Mouse (Mus musculus): Measurements from ENCODE around the gene Zfhx3. TPM values are rescaled to one million over a fixed set of nuclear protein-coding genes. Genes with fewer than 3 reads are reported as not detected.

Zfhx3 gene
- total and polyA plus RNA-seq, 3 experiments, result 0.11 to 0.30 TPM; not detected in 1

DNA sequence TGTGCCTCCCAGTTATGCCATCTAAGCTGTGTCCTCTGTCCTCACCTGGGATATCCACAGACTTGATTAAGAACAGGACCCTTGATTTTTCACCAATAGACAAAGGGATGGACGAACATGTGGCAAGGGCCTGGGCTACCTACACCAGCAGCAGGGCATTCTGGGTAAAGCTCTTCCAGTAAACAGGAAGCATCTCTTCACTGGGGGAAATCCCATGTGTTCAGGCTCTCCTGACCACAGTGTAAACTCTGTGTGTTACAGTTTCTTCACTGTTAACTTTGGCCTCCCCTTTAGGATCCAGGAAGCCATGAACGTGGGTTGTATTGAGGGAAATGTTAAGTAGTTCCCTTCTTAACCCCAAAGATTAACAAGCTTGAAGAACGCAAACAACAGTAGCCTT lies 906.0 kb downstream of the Zfhx3 start:
- DNase-seq (ENCODE audit: low spot score), result no peak
- no peaks in the 10 kb centered on the region for H3K27me3 ChIP-seq (ENCODE audit: insufficient read depth, low read length)
- peaks cover 82% of the 10 kb centered on the region for H3K9me3 ChIP-seq (replicated peaks)
- no peaks in the 10 kb centered on the region for H3K36me3 ChIP-seq (replicated peaks)
- H3K4me3 ChIP-seq (ENCODE audit: low read depth, low read length), result no peak overlapping the region
- no peak for TF ChIP-seq TAL1 (conservative IDR thresholded peaks at IDR 0.05; ENCODE audit: low read depth, low read length)
- TF ChIP-seq GATA2 (IDR thresholded peaks at IDR 0.05; ENCODE audit: borderline replicate concordance, low read depth, low read length), result no peak
- TF ChIP-seq POLR2AphosphoS5 (IDR thresholded peaks at IDR 0.05; ENCODE audit: insufficient replicate concordance, low read depth, low read length), result no peak
- no peak for TF ChIP-seq CTCF (IDR thresholded peaks at IDR 0.05; ENCODE audit: low read depth, low read length)
- TF ChIP-seq GATA1 (IDR thresholded peaks at IDR 0.05; ENCODE audit: borderline replicate concordance, low read length), result no peak
- ATAC-seq (ENCODE audit: extremely low read depth, insufficient number of reproducible peaks, low FRiP score, poor library complexity, severe bottlenecking), result no peak
- H3K4me1 ChIP-seq (ENCODE audit: insufficient read depth, low read depth, low read length), result no peaks in the 10 kb centered on the region

DNA sequence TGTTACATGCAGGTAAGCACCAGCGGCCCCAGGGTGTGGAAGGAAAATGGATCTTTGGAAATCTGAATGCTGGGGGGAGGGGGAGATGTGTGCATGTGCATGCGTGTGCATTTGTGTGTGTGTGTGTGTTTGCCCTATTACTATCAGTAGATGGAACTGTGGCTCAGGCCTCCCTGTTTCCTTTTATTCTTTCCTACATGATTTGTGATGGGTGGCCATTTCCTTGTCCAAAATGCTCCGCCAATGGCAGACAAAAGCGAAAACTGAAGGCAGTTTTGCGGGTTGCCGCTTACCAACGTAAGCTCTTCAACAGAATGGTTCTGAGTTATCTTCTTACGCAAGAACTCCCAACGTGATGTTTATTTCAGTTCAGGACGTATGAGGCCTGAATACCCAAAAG lies 910.6 kb downstream of the Zfhx3 start:
- TF ChIP-seq CTCF (IDR thresholded peaks at IDR 0.05; ENCODE audit: low read depth, low read length), result no peak
- TF ChIP-seq GATA2 (IDR thresholded peaks at IDR 0.05; ENCODE audit: borderline replicate concordance, low read depth, low read length), result no peak
- TF ChIP-seq GATA1 (IDR thresholded peaks at IDR 0.05; ENCODE audit: borderline replicate concordance, low read length), result no peak
- TF ChIP-seq POLR2AphosphoS5 (IDR thresholded peaks at IDR 0.05; ENCODE audit: insufficient replicate concordance, low read depth, low read length), result no peak
- TF ChIP-seq TAL1 (conservative IDR thresholded peaks at IDR 0.05; ENCODE audit: low read depth, low read length), result no peak
- no peak for ATAC-seq (ENCODE audit: extremely low read depth, insufficient number of reproducible peaks, low FRiP score, poor library complexity, severe bottlenecking)
- DNase-seq (ENCODE audit: low spot score), result no peak

DNA sequence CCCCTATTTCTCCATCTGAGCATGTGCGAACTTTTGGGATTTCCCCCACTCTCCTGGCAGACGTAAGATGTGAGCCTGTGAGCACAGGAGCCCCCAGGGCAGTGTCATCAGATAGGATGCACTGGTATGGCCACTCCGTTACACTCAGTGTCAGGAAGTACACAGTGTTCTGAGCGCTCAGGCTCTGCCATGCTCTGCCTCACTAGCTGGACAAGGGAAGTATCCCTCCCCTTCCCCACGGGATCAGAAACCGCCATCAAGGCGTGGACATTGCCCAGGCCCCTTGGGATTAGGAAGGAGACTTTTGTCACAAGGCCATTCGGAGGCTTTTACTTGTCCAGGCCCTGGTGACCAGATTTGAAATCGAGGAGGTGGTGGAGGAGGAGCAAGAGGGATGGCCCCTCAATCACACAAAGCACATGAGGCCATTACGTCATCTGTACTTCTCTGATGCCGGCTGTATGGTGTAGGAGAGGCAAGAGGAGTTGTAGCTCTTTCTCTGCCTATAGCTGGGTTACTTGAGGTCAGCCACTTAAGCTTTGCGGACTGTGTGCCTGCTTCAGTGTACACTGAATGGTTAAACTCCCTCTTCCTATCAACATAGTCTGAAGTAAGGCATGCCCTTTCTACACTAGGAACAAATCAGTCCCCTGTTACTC lies 912.1 kb downstream of the Zfhx3 start:
- ATAC-seq (ENCODE audit: extremely low read depth, insufficient number of reproducible peaks, low FRiP score, poor library complexity, severe bottlenecking), result no peak
- no peaks in the 10 kb centered on the region for H3K4me1 ChIP-seq (ENCODE audit: insufficient read depth, low read depth, low read length)
- H3K27me3 ChIP-seq (ENCODE audit: insufficient read depth, low read length), result no peaks in the 10 kb centered on the region; the same call in 1 of the 2 replicates
- TF ChIP-seq TAL1 (conservative IDR thresholded peaks at IDR 0.05; ENCODE audit: low read depth, low read length) (no peak), GATA2 (IDR thresholded peaks at IDR 0.05; ENCODE audit: borderline replicate concordance, low read depth, low read length) (no peak), POLR2AphosphoS5 (IDR thresholded peaks at IDR 0.05; ENCODE audit: insufficient replicate concordance, low read depth, low read length) (no peak), GATA1 (IDR thresholded peaks at IDR 0.05; ENCODE audit: borderline replicate concordance, low read length) (no peak), CTCF (IDR thresholded peaks at IDR 0.05; ENCODE audit: low read depth, low read length) (no peak)
- no peaks in the 10 kb centered on the region for H3K36me3 ChIP-seq (replicated peaks)
- no peak overlapping the region for H3K4me3 ChIP-seq (ENCODE audit: low read depth, low read length)
- DNase-seq (ENCODE audit: low spot score), result no peak
- H3K9me3 ChIP-seq (replicated peaks), result peaks cover 80% of the 10 kb centered on the region

More for the DNA sequence above, 910.6 kb downstream of the Zfhx3 start:
- no peaks in the 10 kb centered on the region; the same call in 1 of the 2 replicates for H3K27me3 ChIP-seq (ENCODE audit: insufficient read depth, low read length)
- peaks cover 76% of the 10 kb centered on the region for H3K9me3 ChIP-seq (replicated peaks)
- no peaks in the 10 kb centered on the region for H3K36me3 ChIP-seq (replicated peaks)
- no peaks in the 10 kb centered on the region for H3K4me1 ChIP-seq (ENCODE audit: insufficient read depth, low read depth, low read length)
- no peak overlapping the region for H3K4me3 ChIP-seq (ENCODE audit: low read depth, low read length)

DNA sequence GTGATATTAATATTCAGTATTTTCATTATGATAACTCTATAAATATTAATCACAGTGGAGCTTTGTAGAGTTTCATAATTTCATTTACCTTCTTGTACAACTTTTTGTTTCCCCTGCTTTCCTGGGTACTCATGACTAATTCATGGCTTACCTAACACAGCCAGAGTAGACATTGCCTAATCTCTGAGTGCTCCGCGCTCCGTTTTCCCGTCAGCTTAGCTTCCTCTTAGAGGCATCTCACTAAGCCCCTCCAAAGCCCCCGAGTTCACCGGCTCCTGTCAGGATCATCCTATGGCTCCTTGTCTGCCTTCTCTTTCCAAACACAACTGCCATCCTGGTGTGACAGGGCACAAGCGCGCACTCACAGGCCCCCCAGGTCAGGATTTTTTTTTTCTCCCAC lies 916.6 kb downstream of the Zfhx3 start:
- Histone ChIP-seq H3K27me3 (ENCODE audit: insufficient read depth, low read length) (no peaks in the 10 kb centered on the region; the same call in 1 of the 2 replicates), H3K9me3 (replicated peaks) (peaks cover 81% of the 10 kb centered on the region), H3K4me3 (ENCODE audit: low read depth, low read length) (no peak overlapping the region), H3K4me1 (ENCODE audit: insufficient read depth, low read depth, low read length) (no peaks in the 10 kb centered on the region), H3K36me3 (replicated peaks) (no peaks in the 10 kb centered on the region)
- DNase-seq (ENCODE audit: low spot score), result no peak
- TF ChIP-seq GATA1 (IDR thresholded peaks at IDR 0.05; ENCODE audit: borderline replicate concordance, low read length) (no peak), POLR2AphosphoS5 (IDR thresholded peaks at IDR 0.05; ENCODE audit: insufficient replicate concordance, low read depth, low read length) (no peak), CTCF (IDR thresholded peaks at IDR 0.05; ENCODE audit: low read depth, low read length) (no peak), GATA2 (IDR thresholded peaks at IDR 0.05; ENCODE audit: borderline replicate concordance, low read depth, low read length) (no peak), TAL1 (conservative IDR thresholded peaks at IDR 0.05; ENCODE audit: low read depth, low read length) (no peak)
- no peak for ATAC-seq (ENCODE audit: extremely low read depth, insufficient number of reproducible peaks, low FRiP score, poor library complexity, severe bottlenecking)

DNA sequence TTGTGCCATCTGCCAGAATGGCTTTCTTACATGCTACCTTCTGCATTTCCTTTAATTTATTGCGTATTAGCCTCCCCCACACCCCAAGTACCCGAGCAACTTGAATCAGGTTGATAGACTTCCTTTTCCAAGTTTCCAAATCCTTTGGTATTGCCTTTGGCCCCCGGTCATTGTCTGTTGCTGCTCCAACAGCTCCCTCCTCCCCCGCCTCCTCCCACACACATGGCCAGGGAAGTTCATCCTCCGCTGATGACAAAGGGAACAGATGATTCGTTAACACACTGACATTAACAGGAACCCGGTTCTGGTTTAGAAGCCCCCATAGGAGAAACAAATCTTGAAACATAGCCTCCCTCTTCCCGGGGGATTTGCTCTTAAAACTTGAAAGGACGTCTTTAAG lies 917.5 kb downstream of the Zfhx3 start:
- no peaks in the 10 kb centered on the region for H3K36me3 ChIP-seq (replicated peaks)
- H3K9me3 ChIP-seq (replicated peaks), result peaks cover 78% of the 10 kb centered on the region
- no peak for TF ChIP-seq CTCF (IDR thresholded peaks at IDR 0.05; ENCODE audit: low read depth, low read length)
- TF ChIP-seq POLR2AphosphoS5 (IDR thresholded peaks at IDR 0.05; ENCODE audit: insufficient replicate concordance, low read depth, low read length), result no peak
- no peak for TF ChIP-seq TAL1 (conservative IDR thresholded peaks at IDR 0.05; ENCODE audit: low read depth, low read length)
- TF ChIP-seq GATA2 (IDR thresholded peaks at IDR 0.05; ENCODE audit: borderline replicate concordance, low read depth, low read length), result no peak
- TF ChIP-seq GATA1 (IDR thresholded peaks at IDR 0.05; ENCODE audit: borderline replicate concordance, low read length), result no peak
- DNase-seq (ENCODE audit: low spot score) (no peak), ATAC-seq (ENCODE audit: extremely low read depth, insufficient number of reproducible peaks, low FRiP score, poor library complexity, severe bottlenecking) (no peak)
- H3K4me1 ChIP-seq (ENCODE audit: insufficient read depth, low read depth, low read length), result no peaks in the 10 kb centered on the region
- no peak overlapping the region for H3K4me3 ChIP-seq (ENCODE audit: low read depth, low read length)
- H3K27me3 ChIP-seq (ENCODE audit: insufficient read depth, low read length), result no peaks in the 10 kb centered on the region; the same call in 1 of the 2 replicates

DNA sequence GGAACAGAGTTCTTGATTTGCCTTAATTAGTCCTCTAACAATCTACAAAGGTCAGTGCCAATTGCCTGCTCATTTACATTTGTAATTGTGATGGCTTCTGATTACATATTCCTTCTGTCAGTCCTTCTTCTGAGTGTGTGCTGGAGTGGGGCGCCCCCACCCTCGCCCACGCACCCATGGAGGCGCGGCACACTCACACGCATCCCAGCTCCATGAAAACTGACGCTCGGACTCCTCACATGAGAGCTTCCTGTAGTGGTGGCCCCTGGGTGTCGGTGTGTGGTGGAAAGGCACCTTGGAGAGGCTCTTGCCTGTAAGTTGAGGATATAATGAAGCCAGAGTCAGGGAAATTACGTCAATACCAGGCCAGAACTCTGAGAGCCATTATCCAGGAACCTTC lies 921.0 kb downstream of the Zfhx3 start:
- Histone ChIP-seq H3K27me3 (ENCODE audit: insufficient read depth, low read length) (no peaks in the 10 kb centered on the region), H3K36me3 (replicated peaks) (no peaks in the 10 kb centered on the region), H3K4me1 (ENCODE audit: insufficient read depth, low read depth, low read length) (no peaks in the 10 kb centered on the region), H3K4me3 (ENCODE audit: low read depth, low read length) (no peak overlapping the region), H3K9me3 (replicated peaks) (peaks cover 77% of the 10 kb centered on the region)
- TF ChIP-seq TAL1 (conservative IDR thresholded peaks at IDR 0.05; ENCODE audit: low read depth, low read length), result no peak
- no peak for TF ChIP-seq CTCF (IDR thresholded peaks at IDR 0.05; ENCODE audit: low read depth, low read length)
- TF ChIP-seq POLR2AphosphoS5 (IDR thresholded peaks at IDR 0.05; ENCODE audit: insufficient replicate concordance, low read depth, low read length), result no peak
- TF ChIP-seq GATA2 (IDR thresholded peaks at IDR 0.05; ENCODE audit: borderline replicate concordance, low read depth, low read length), result no peak
- no peak for TF ChIP-seq GATA1 (IDR thresholded peaks at IDR 0.05; ENCODE audit: borderline replicate concordance, low read length)
- DNase-seq (ENCODE audit: low spot score) (no peak), ATAC-seq (ENCODE audit: extremely low read depth, insufficient number of reproducible peaks, low FRiP score, poor library complexity, severe bottlenecking) (no peak)
